Mouse (Mus musculus) forebrain, embryonic 13.5 days (tissue): ENCODE measurements at regions not wholly inside any gene's neighbourhood (a gene's known extent, or its start where the extent isn't known, plus 50 kb on each side); places are given as distances from the start of the nearest gene placed in this dataset.
A peak's percentile ranks its signal among the peaks of the same experiment; 100 is the strongest.

Experiments
- ATAC-seq: fragments of 200-750 bp; cut with Nextera tagmentation; 2 replicates; pipeline ENCODE4 v1.8.0; 2017
- H3K27ac ChIP-seq: fragments of 300-500 bp; sonication (generic); 2 replicates; pipeline ENCODE4 v1.5.1; 2015; ENCODE audit warnings: inconsistent platforms, mild to moderate bottlenecking, moderate library complexity
- H3K27me3 ChIP-seq: fragments of 300-500 bp; sonication (generic); 2 replicates; pipeline ENCODE4 v1.6.1; 2015; ENCODE audit warnings: mild to moderate bottlenecking, inconsistent platforms
- H3K36me3 ChIP-seq: fragments of 300-500 bp; sonication (generic); 2 replicates; pipeline ENCODE4 v1.6.1; 2015; ENCODE audit warnings: mild to moderate bottlenecking, inconsistent platforms; ENCODE audit not compliant: poor library complexity, severe bottlenecking
- H3K4me1 ChIP-seq: fragments of 300-500 bp; sonication (generic); 2 replicates; pipeline ENCODE4 v1.6.1; 2015; ENCODE audit warnings: inconsistent platforms
- H3K4me2 ChIP-seq: fragments of 300-500 bp; sonication (generic); 2 replicates; pipeline ENCODE4 v1.6.1; 2015; ENCODE audit warnings: inconsistent platforms, mild to moderate bottlenecking, moderate library complexity
- H3K4me3 ChIP-seq: fragments of 300-500 bp; sonication (generic); 2 replicates; pipeline ENCODE4 v1.5.1; 2015; ENCODE audit warnings: mild to moderate bottlenecking, inconsistent platforms
- H3K9ac ChIP-seq: fragments of 300-500 bp; sonication (generic); 2 replicates; pipeline ENCODE4 v1.6.1; 2015; ENCODE audit warnings: mild to moderate bottlenecking, inconsistent platforms
- H3K9me3 ChIP-seq: fragments of 300-500 bp; sonication (generic); replicated peaks from 2 replicates; pipeline ENCODE4 v1.6.1; 2016; ENCODE audit warnings: inconsistent platforms
- WGBS: fragments of 180-500 bp; shearing (Covaris S2); methylation state at CpG from one replicate; pipeline ENCODE4 v1.1.7; 2015; 5-methylcytosine and 5-hydroxymethylcytosine counted together

DNA sequence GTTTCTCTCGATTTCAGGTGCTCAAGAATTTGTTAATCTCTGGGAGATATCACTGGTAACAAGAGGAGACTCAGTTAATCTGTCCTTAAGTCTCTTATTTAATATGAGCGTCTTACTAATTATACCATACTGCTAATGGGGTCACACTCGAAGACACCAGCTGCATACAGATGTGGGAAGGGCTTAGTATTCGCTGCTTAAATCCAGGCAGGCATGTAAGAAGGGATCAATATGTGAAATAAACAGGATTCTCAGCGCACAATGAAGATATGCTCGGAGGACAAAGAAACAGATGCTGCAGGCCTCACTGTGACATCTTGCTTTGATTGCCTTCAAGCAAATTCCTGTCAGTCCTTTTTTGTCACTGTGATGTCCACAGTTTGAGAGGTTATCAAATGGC lies 108.3 kb downstream of the Zwint start:
- Histone ChIP-seq H3K9me3 (no peaks in the 10 kb centered on the region), H3K36me3 (no peaks in the 10 kb centered on the region), H3K4me2 (no peak overlapping the region), H3K27ac (no peak overlapping the region), H3K9ac (no peak overlapping the region), H3K4me1 (no peaks in the 10 kb centered on the region; the same call in 1 of the 2 replicates), H3K27me3 (no peaks in the 10 kb centered on the region), H3K4me3 (no peak overlapping the region)
- 0 out of 2 replicates have a peak, but pooled peaks have one; percentile 21 for ATAC-seq
- whole genome bisulfite sequencing: 44% methylated on average over 6 of the region's 6 CpGs

- H3K27me3 ChIP-seq: no peaks in the 10 kb centered on the region
- no peak overlapping the region for H3K27ac ChIP-seq
- WGBS: 42% methylated on average over 3 of the region's 3 CpGs
- ATAC-seq: no peak
- H3K36me3 ChIP-seq: no peaks in the 10 kb centered on the region
- no peak overlapping the region for H3K4me3 ChIP-seq
- no peaks in the 10 kb centered on the region for H3K9me3 ChIP-seq
- H3K4me1 ChIP-seq: no peaks in the 10 kb centered on the region
- H3K4me2 ChIP-seq: no peak overlapping the region
- no peak overlapping the region for H3K9ac ChIP-seq
Measured at GRCm38 (mm10) chr10:72778356-72778755, 123.7 kb downstream of the Zwint start.

DNA sequence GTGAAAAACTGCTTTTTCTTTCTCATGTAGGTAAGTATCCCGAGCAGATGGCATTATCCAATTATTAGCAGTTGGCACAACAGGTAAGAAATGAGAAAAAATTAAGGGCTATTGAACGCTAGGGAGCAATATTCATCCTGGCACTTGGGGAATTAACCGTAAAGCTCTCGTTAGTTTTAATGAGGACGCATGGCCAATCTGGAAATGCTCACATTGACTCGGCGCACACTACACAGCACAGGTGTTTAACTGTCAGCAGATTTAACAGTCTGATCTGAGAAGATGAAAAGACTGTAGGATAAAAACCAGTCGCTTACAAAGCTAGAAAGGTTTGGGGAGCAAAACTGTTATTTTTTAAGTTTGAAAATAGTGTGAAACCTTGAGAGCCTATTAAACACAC lies 157.0 kb downstream of the Zwint start:
- H3K9me3 ChIP-seq: no peaks in the 10 kb centered on the region
- WGBS: 49% methylated on average over 8 of the region's 8 CpGs
- no peak for ATAC-seq
- H3K27ac ChIP-seq: no peak overlapping the region
- H3K4me3 ChIP-seq: no peak overlapping the region
- no peaks in the 10 kb centered on the region for H3K27me3 ChIP-seq
- no peaks in the 10 kb centered on the region for H3K4me1 ChIP-seq
- H3K36me3 ChIP-seq: no peaks in the 10 kb centered on the region
- H3K4me2 ChIP-seq: no peak overlapping the region
- H3K9ac ChIP-seq: no peak overlapping the region

DNA sequence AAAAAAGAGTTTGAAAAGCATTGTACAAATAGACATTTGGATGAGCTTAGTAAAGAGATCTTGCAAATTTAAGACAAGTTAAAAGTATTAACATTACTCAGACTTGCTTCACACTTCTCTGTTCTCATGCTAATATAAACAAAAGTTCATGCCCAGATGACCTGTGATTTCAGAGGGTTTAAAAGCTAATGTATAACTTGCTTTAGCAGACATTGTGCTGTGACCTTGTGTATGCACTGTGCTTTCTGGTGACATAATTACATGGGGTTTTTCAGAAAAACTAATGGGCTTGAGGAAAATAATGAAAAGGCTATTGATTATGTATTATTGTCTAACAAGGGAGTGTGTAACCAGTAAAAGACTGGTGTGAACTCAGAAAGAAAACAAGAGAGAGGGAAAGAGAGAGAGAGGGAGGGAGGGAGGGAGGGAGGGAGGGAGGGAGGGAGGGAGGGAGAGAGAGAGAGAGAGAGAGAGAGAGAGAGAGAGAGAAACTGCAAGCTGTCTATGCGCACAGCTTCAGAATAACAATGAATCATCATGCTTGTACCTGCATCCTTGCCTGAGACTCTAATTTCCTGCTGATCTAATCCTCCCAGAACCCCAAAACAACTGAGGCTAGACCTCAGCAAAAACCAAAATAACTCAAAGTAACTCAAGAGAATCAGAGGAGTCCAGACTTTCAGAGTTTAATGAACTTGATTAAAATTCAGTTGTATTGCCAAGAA lies 192.9 kb downstream of the Zwint start:
- Histone ChIP-seq H3K4me2 (no peak overlapping the region), H3K4me3 (no peak overlapping the region), H3K9me3 (no peaks in the 10 kb centered on the region), H3K27ac (no peak overlapping the region), H3K27me3 (no peaks in the 10 kb centered on the region), H3K36me3 (no peaks in the 10 kb centered on the region), H3K9ac (no peak overlapping the region), H3K4me1 (no peaks in the 10 kb centered on the region)
- 36% methylated on average over 1 of the region's 1 CpGs for WGBS
- ATAC-seq: no peak

DNA sequence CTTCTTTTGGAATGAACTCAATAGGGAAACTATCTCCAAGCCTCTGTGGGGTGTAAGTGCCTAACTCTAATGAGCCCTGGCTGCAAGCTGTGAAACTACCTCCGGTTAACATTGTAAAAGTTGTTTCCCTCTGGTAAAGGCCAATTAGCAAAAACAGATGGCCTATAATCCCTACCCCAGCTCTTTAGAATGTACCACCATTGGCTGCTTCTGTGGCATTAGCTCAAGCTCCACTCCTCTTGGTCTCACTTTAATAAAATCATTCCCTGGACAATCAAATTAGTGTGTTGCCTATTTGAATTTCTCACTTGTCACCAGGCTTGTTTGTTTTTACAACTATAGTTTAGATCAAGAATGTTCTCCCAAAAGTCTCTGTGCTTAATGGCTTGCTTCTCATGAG lies 213.3 kb downstream of the Zwint start:
- Histone ChIP-seq H3K27me3 (no peaks in the 10 kb centered on the region), H3K27ac (no peak overlapping the region), H3K36me3 (no peaks in the 10 kb centered on the region), H3K9me3 (no peaks in the 10 kb centered on the region), H3K4me1 (no peaks in the 10 kb centered on the region), H3K4me2 (no peak overlapping the region), H3K9ac (no peak overlapping the region), H3K4me3 (no peak overlapping the region)
- 13% methylated on average over 1 of the region's 1 CpGs for WGBS
- no peak for ATAC-seq
